Mouse (Mus musculus) adrenal gland, postnatal 25 days (tissue): ENCODE data around the gene St7. TPM values are rescaled to one million over a fixed set of nuclear protein-coding genes. Genes with fewer than 3 reads are reported as not detected.

Source experiments
- DNase-seq: peaks from one replicate; pipeline ENCODE4 v3.0.0; 2021; ENCODE audit warnings: mixed read lengths
- total RNA-seq: library from RNA; stranded (reverse); gene quantifications from 2 replicates; pipeline ENCODE4 v1.2.3, GENCODE M21; 2021

Gene St7
- total RNA-seq, 1 experiment from 2014 or later = 31.5 TPM

DNA sequence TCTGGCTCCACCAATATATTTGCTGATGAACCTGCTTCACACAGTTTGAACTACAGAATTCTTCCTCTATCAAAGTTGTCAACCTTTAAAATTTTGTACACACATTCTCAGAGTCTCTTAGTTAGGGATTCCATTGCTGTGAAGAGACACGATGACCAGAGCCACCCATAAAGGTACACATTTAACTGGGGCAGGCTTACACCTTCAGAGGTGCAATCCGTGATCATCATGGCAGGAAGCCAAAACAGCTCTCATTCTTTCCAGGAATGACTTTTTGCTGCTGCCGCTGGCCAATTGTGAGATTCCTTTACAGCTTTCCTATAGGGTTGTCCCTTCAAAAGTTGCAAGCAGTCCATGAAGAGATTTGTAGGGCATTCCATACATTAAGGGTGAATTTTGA, 210.6 kb downstream of the St7 start:
- DNase-seq = no peak

- DNase-seq = no peak
Observed at GRCm38 (mm10) chr6:17905776-17906175, 213.0 kb downstream of the St7 start.

- no peak for DNase-seq
Observed at GRCm38 (mm10) chr6:17906289-17906688, 213.6 kb downstream of the St7 start.

GRCm38 (mm10) chr6:17912312-17912711, 219.6 kb downstream of the St7 start:
- DNase-seq = no peak

- no peak for DNase-seq
Observed at GRCm38 (mm10) chr6:17912825-17913224, 220.1 kb downstream of the St7 start.

GRCm38 (mm10) chr6:17913315-17913714, 220.6 kb downstream of the St7 start:
- DNase-seq = no peak

GRCm38 (mm10) chr6:17914300-17914699, 221.6 kb downstream of the St7 start:
- DNase-seq = no peak

- no peak for DNase-seq
Observed at GRCm38 (mm10) chr6:17917233-17917632, 224.5 kb downstream of the St7 start.

- DNase-seq = no peak
Observed at GRCm38 (mm10) chr6:17922180-17922579, 229.4 kb downstream of the St7 start.

DNA sequence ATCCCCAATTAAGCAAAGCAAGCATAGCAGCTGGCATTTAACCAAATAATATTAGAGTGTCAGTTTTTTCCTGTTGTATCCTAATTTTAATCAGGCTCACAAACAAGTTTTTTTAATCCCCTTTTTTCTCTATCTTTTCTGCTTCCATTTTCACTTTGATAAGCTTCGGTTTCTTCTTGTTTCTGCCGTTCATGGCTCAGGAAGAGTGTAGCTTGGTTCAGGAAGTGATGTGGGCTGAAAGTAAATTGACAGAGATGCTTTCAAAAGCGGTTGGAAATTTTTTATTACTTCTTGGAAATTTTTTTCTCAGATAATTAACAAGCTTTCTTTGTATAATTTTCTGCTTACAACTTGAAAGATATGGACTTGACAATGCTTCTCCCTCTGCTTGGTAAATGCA, 230.2 kb downstream of the St7 start:
- DNase-seq = no peak

DNA sequence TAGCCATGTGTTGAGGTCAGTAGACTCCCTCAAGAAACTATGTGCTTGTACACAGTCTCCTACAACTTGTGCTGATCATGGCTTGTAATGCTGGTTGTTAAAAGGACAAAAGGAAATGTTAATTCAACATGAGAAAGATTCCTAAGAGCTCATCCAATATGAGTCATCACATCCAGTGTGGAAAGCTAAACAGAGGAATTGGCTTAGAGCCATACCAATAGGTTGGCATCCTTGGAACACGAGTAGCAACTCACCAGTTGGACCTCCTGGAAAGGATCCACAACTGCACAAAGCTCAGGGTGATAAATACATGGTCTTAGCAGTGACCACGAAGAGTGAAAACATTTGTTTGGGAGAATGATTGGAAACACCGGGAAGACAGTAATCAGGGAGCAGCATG, 230.6 kb downstream of the St7 start:
- DNase-seq = no peak

GRCm38 (mm10) chr6:17923894-17924505, 231.3 kb downstream of the St7 start:
- DNase-seq = no peak

DNA sequence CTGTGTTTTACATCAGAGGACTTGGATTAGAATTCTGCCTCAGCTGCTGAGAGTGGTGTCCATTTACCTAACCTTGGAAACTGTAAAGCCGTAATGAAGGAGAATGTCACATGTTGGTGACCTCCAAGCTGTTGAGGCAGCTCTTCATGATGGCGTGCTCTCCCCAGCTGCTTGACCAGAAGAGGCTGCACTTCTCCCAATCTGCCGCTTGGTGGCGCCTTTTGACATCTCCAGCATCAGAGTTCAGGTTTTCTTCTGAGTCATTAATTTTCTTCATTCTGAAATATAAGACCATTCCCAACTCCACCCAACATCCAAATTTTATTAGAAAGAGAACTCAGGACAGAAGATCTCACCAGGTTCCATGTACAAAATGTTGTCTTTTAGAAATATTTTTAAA, 232.5 kb downstream of the St7 start:
- no peak for DNase-seq

DNA sequence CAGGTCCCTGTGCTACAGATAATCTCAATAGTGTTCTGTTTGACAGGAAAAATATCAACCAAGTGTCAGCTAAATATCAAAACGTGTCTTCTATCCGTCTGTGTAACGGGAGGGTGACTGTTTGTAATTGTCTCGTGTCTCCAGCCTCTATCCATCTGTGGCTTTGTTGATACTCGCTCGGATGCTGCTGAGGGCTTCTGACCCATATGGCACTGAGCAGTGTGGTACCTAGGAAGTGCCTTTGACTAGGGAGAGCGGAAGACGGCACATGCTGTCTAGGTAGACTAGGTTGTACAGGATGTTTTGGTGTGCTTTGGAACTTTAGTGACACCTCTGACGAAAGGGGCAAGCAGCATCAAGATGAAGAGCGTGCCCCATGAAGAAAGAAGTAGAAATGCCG, 235.0 kb downstream of the St7 start:
- no peak for DNase-seq

DNA sequence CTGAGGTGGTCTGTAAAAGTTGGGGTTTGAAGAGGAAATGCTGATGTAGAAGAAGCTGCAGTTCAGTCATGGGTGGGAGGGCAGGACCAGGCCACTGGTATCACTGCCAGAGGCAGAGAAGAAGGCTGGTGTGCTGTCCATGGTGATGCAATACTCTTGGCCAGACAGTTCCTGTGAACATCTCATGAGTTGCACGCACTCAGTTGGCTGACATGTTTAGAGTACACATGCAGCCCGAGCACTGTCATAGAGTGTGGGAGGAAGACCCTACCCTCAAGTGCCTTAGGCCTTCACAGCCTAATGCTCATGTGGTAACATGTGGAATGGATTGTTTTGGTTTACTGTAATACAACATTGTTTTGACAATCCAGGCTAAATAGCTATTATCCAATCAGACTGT, 238.5 kb downstream of the St7 start:
- no peak for DNase-seq

DNA sequence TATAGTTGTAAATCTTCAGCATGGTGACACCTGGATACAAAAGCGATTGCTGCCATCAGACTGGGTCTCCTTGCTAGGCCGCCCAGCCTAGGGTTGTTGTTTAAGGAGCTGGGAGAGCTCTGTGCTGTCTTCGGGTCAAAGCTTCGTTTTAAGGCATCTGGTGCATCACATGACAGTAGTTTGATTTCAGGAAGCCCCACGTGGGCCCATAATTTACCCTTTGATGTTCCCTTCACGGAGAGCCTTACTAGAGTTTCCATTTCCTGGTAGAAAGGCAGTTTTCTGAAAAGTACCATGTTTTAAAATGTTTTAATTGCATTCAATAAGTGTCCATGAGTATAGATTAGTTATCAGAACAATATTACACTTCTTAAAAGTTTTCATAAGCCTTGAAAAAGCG, 239.1 kb downstream of the St7 start:
- no peak for DNase-seq

DNA sequence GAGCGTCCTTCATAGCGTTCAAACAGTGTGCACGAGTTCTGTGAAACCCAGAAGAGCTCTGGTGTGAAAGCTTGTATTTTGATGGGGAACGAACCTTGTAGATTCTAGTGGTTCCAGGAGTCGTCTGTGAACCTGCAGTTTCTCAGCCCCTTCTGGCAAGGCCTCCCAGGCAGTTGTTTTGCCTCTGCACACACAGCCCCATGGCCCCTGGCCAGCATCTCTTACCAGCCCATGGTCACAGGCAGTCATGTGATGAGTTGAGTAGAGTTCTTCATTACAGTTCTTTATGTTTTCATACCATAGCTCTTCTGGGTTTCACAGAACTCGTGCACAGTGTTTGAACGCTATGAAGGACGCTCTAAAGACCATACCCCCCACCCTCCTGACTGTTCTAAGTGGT, 240.1 kb downstream of the St7 start:
- no peak for DNase-seq

DNA sequence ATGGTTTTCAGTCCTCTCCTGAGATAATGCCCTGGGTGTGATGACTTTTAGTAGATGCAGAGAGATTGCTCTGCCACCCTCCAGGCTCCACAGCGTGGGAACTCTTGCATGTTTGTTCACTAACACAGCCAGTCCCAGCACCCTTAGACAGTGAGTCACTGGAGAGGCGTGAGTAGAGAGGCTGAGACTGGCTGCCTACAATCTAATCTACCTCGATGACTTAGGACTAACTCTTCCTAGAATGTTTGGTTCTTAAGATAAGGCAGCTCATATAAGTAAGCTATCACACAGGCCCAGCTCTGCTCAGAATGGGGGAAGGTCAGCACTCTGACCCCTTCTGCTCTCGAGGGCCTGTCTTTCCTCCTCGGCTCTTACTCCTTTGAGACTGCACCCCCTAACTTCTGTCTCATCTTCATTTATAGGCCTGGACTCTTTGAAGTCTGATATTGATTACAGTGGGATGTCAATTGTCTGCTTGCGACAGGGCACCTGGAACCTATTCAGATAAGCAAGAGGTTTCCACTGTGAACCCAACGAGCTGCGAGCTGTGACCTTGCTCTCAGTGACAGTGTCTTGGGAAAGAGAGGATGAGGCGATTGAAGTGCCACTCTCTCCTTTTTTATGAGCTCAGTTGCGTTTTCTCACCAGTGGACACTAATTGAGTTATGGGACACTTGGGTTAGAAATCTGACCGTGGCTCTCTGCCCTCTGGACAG, 246.1 kb downstream of the St7 start:
- DNase-seq = no peak

GRCm38 (mm10) chr6:17941916-17942315, 249.2 kb downstream of the St7 start:
- DNase-seq = no peak

DNA sequence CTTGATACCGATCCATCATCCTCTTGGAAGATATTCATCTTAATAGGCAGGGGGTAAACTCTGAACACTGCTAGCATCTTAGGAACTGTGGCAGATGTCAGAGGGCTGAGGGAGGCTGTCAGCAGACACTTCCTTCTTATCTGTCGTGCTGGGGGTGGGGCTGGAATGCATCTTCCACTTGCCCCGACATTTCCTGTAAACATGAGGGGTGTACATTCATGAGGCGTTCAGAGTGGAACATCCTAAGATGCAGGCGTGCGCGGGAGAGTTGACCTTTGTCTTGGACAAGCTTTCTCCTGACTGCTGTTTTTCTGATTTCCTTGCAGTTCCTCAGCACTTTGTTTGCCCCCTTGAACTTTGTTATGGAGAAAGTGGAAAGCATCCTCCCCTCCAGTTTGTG, 249.6 kb downstream of the St7 start:
- DNase-seq = no peak

DNA sequence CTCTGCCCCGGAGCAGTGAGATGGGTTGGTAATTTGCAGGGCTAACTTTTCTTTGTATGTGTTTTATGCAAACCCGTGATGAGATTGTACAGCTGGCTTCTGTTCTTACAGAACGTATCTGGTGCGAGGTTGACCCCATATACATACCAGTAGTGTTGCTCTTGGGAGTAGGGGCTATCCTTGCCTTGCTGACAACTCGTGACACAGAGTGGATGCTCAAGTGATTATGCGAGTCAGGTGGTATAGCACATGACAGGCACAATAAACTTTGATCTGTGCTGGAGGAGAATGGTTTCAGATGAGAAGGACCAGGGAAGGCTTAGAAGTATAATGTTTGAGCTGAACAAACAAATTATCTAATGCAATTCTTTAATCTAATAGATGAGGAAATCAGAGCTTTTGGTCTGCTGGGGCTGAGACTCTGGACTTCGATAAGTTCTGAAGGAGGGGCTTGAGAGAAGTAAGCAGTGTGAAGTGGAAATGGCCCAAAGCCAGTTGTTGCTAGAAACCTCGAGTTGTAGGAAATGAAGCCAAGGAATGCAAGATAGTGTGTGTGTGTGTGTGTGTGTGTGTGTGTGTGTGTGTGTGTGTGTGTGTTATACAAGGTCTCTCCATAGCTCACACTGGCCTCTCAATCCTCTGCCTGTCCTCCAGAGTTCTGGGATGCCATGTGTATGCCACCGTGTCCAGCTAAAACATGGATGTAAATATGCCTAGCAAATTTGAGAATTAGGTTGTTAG, 251.3 kb downstream of the St7 start:
- DNase-seq = no peak

- no peak for DNase-seq
Observed at GRCm38 (mm10) chr6:17946456-17946855, 253.7 kb downstream of the St7 start.

DNA sequence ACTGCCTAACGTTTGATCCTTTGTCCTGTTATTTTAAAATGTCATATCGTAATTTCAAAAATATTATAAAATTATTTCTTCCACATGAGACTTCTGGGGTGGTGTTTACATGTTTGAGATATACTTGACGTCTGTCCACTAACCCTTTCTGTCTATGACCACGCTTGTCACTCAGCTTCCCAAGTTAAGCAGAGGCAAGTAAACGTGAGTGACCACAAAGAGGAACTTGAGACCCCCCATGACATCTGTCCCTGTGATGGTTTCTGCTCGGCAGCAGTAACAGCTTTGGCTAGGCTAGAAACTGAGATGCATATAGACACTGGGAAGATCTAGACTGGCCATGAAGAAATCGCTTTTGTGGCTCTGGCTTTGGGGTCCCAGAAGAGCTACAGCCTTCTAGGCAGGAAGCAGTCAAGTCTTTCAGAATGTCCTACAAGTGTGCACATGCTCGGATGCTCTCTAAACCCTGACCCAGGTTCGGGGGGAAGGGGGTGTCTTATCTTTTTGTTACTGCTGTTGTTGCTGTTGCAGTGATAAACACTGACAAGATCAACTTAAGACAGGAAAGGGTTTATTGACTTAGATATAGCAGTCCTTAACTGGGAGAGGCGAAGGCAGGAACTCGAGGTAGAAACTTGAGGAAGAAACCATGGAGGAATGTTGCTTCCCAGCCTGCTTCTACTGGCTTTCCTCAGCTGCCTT, 254.5 kb downstream of the St7 start:
- DNase-seq = no peak
